Mouse (Mus musculus) heart, postnatal 0 days (tissue): Measurements from ENCODE around the gene Mapk9. TPM values are rescaled to one million over a fixed set of nuclear protein-coding genes. Genes with fewer than 3 reads are reported as not detected.

Experiments
- ATAC-seq: fragments of 200-750 bp; cut with Nextera tagmentation; 2 replicates; pipeline ENCODE4 v1.8.0; 2017; ENCODE audit warnings: low read depth, moderate number of reproducible peaks, moderate library complexity; ENCODE audit not compliant: insufficient read depth
- DNase-seq: peaks from one replicate; pipeline ENCODE4 v3.0.0-alpha.2; 2016; ENCODE audit warnings: low spot score
- H3K27ac ChIP-seq: fragments of 300-500 bp; sonication (generic); 2 replicates; pipeline ENCODE4 v1.5.1; 2014; ENCODE audit warnings: low read depth, mild to moderate bottlenecking
- H3K27me3 ChIP-seq: fragments of 300-500 bp; sonication (generic); 2 replicates; pipeline ENCODE4 v1.6.1; 2014; ENCODE audit warnings: low read length, mixed read lengths; ENCODE audit not compliant: control insufficient read depth, insufficient read depth
- H3K36me3 ChIP-seq: fragments of 300-500 bp; sonication (generic); replicated peaks from 2 replicates; pipeline ENCODE4 v1.6.1; 2014; ENCODE audit warnings: low read length, mixed read lengths; ENCODE audit not compliant: control insufficient read depth, insufficient read depth
- H3K4me1 ChIP-seq: fragments of 300-500 bp; sonication (generic); 2 replicates; pipeline ENCODE4 v1.6.1; 2014; ENCODE audit warnings: antibody characterized with exemption; ENCODE audit not compliant: control insufficient read depth, insufficient read depth
- H3K4me2 ChIP-seq: fragments of 300-500 bp; sonication (generic); 2 replicates; pipeline ENCODE4 v1.6.1; 2014; ENCODE audit warnings: low read depth, mild to moderate bottlenecking, low read length, moderate library complexity
- H3K4me3 ChIP-seq: fragments of 300-500 bp; sonication (generic); 2 replicates; pipeline ENCODE4 v1.5.1; 2014; ENCODE audit warnings: low read depth, low read length
- H3K9ac ChIP-seq: fragments of 300-500 bp; sonication (generic); replicated peaks from 2 replicates; pipeline ENCODE4 v1.6.1; 2014; ENCODE audit warnings: low read depth, low read length, mixed read lengths
- H3K9me3 ChIP-seq: fragments of 300-500 bp; sonication (generic); replicated peaks from 2 replicates; pipeline ENCODE4 v1.6.1; 2016; ENCODE audit warnings: low read length; ENCODE audit not compliant: control insufficient read depth
- CTCF ChIP-seq: IDR thresholded peaks from 2 replicates; pipeline ENCODE4 v1.5.1; 2016; ENCODE audit warnings: antibody characterized with exemption, control low read depth, low read depth
- EP300 ChIP-seq: IDR thresholded peaks from 2 replicates; pipeline ENCODE4 v1.6.1; 2016; ENCODE audit warnings: antibody characterized with exemption, low read depth
- WGBS: fragments of 180-500 bp; shearing (Covaris S2); extraction: QIAGEN DNeasy Blood & Tissue Kit; methylation state at CpG from one replicate; pipeline ENCODE4 v1.1.7; 2014; 5-methylcytosine and 5-hydroxymethylcytosine counted together
- polyA plus RNA-seq: library from polyadenylated mRNA; unstranded; fragments of >200 nt; fragmentation: Nextera tagmentation; extraction: Ambion mirVana; gene quantifications from 2 replicates; pipeline ENCODE4 v1.2.1, GENCODE M21; 2015
- total RNA-seq: library from RNA; depleted of rRNA; stranded (reverse); fragments of >200 nt; gene quantifications from 2 replicates; pipeline ENCODE4 v1.2.3, GENCODE M21; 2014; ENCODE audit warnings: low replicate concordance

Gene Mapk9
- total and polyA plus RNA-seq, 2 experiments from 2014 or later: 25.4 to 37.2 TPM

DNA sequence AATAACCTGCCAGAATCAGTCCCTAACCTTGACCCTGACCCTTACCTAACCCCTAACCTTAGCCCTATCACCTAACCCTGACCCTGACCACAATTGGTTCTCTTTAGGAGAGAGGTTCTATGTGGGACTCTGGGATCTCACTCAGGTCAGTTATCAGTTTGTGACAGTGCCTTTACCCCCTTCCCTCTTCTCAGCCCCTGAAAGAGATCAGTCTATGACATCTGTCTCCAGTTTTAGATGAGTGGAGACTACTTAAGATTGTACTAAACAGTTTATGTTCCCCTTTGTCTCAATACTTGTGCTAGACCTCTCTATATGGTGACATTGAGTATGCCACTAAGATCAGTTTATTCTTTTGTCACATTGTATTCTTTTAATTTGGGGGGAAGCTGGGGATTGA, 17.4 kb downstream of the Mapk9 start:
- no peak for TF ChIP-seq EP300
- no peak for TF ChIP-seq CTCF
- Histone ChIP-seq H3K36me3 (peaks cover 39% of the 10 kb centered on the region), H3K27me3 (no peaks in the 10 kb centered on the region), H3K4me3 (no peak overlapping the region), H3K27ac (no peak overlapping the region), H3K4me1 (no peaks in the 10 kb centered on the region), H3K9me3 (no peaks in the 10 kb centered on the region), H3K4me2 (no peak overlapping the region), H3K9ac (no peak overlapping the region)
- DNase-seq (no peak), ATAC-seq (no peak)

DNA sequence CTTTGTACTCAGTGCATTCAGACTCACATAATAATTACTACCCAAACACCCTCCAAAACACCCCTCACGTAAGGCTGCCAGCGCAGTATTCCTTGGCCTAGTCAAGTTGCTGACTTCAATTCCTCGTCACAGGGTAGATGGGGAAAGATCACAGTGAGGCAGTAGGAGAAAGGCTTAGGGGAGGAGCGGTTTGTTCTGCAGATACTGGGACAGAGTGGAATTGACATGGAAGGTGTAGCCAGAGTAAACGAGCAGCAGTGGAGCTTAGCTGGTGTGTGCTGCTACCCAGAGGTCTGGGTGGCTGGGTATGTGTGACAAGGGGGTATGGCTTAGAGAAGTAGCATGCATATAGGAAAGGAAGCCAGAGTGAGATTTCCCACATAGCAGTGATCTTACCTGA, 20.8 kb downstream of the Mapk9 start:
- Histone ChIP-seq H3K36me3 (peaks cover 59% of the 10 kb centered on the region), H3K4me2 (no peak overlapping the region), H3K27ac (no peak overlapping the region), H3K27me3 (no peaks in the 10 kb centered on the region), H3K4me1 (no peaks in the 10 kb centered on the region), H3K9ac (no peak overlapping the region), H3K4me3 (no peak overlapping the region), H3K9me3 (no peaks in the 10 kb centered on the region)
- ATAC-seq: no peak
- no peak for DNase-seq
- TF ChIP-seq EP300 (no peak), CTCF (no peak)
- 83% methylated on average over 5 of the region's 5 CpGs for WGBS

DNA sequence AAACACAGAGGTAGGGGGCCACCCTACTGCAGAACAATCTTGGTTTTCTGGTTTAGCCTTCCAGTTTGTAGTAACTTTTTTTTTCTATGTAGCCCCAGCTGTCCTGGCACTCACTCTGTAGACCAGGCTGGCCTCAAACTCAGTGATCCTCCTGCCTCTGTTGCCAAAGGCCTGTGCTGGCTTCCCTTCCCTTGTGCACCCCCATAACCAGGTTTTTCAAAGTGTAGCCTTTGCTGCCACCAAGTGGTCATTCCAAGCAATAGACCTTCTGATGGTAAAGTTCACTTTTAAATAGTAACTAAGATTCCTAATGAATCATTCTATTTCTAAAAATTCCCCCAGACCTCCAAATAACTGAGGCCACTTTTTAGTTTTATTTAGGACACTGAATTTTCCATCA, 23.2 kb downstream of the Mapk9 start:
- H3K9ac ChIP-seq: no peak overlapping the region
- H3K4me2 ChIP-seq: no peak overlapping the region
- H3K36me3 ChIP-seq: peaks cover 67% of the 10 kb centered on the region
- no peak overlapping the region for H3K27ac ChIP-seq
- ATAC-seq (peak; percentile 39; the same call in 1 of the 2 replicates), DNase-seq (peak; percentile 54)
- no peak overlapping the region for H3K4me3 ChIP-seq
- H3K9me3 ChIP-seq: no peaks in the 10 kb centered on the region
- no peaks in the 10 kb centered on the region for H3K4me1 ChIP-seq
- TF ChIP-seq EP300 (no peak), CTCF (peak; percentile 75)
- H3K27me3 ChIP-seq: no peaks in the 10 kb centered on the region

DNA sequence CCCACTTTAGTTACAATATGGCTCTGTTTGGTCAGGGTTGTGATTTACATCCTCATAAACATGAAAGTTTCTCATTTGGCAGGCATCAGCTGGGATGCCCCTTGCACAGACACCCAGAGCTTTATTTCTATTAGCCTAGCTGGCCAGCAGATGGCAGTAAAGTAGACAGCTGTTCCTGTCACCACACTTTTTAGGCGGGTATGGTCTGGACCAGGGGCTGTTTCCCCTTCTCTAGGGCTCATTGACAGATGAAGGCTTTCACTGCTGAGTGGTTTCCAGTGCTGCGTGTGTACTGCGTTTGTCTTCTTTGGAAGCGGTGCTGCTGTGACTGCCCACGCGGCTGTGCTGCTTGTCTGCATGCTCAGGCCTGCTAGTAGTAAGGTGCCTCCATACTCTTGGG, 25.4 kb downstream of the Mapk9 start:
- TF ChIP-seq CTCF: peak; percentile 60
- TF ChIP-seq EP300: no peak
- DNase-seq: peak; percentile 41
- Histone ChIP-seq H3K9ac (no peak overlapping the region), H3K27ac (no peak overlapping the region), H3K4me3 (no peak overlapping the region), H3K4me1 (peaks cover 8% of the 10 kb centered on the region; the same call in 1 of the 2 replicates), H3K36me3 (peaks cover 62% of the 10 kb centered on the region), H3K27me3 (no peaks in the 10 kb centered on the region), H3K4me2 (no peak overlapping the region), H3K9me3 (no peaks in the 10 kb centered on the region)
- 43% methylated on average over 6 of the region's 6 CpGs for WGBS
- ATAC-seq: no peak; the same call in 1 of the 2 replicates

DNA sequence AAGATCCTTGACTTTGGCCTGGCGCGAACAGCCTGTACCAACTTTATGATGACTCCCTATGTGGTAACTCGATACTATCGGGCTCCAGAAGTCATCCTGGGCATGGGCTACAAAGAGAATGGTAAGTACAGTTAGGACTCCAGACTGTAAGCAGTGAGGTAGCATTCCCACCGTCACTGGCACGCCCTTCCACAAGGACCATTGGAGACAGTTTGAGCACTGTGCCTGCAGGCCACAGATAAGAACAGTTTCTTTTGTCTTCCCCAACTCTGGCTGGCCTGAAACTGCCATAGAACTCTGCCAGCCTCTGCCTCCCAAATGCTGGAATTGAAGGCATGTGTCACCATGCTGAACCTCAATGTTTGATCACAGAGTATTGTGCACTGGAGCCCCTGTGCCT, 26.2 kb downstream of the Mapk9 start:
- no peak for TF ChIP-seq CTCF
- TF ChIP-seq EP300: no peak
- no peak for DNase-seq
- Histone ChIP-seq H3K4me3 (no peak overlapping the region), H3K27me3 (no peaks in the 10 kb centered on the region), H3K4me1 (peaks cover 16% of the 10 kb centered on the region), H3K4me2 (no peak overlapping the region), H3K9me3 (no peaks in the 10 kb centered on the region), H3K27ac (no peak overlapping the region), H3K36me3 (peaks cover 58% of the 10 kb centered on the region), H3K9ac (no peak overlapping the region)
- 84% methylated on average over 6 of the region's 6 CpGs for WGBS
- no peak for ATAC-seq

DNA sequence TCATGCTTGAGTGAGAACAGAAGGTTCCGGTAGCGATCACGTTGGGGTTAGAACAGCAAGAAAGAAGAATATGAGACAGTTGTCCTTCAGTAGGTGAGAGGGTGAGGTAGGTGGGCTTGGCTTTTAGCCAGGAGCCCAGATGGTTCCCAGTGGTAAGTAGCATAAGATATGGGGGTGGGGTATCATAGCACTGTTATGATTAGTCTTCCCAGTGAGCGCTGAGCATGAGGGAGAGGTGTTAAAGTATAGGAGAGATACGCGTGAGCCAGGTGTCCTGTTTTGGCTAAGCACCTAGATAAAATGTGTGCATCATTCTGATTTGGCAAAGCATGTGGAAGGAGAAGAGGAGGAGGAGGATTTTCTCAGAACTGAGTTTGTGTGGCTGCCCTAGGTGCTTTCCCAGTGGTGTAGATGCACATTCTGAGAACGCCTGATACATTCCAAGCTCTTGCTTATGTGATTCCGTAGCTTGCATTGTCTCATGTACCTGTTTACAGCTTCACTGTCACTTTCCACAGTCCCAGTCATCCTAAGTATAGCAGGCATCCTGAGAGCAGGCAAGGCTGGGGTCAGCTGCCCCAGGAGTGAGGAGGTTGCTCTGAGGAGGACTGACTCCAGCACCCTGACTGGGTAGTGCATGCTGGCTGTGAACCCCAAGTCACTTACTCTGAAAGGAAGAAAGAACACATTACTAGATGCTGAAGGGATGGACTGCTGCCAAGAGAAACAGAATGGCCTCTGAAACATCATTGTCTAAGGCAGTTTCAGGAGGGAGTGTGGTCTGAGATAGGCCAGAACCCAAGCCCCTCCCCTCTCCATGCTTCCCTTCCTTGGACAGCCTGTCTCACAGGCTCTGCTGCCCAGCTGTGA, 30.6 kb downstream of the Mapk9 start:
- DNase-seq: peak; percentile 84
- 55% methylated on average over 8 of the region's 8 CpGs for WGBS

More for the DNA sequence above, 30.6 kb downstream of the Mapk9 start:
- peak; percentile 80 for ATAC-seq
- H3K9ac ChIP-seq: no peak overlapping the region
- peaks cover 21% of the 10 kb centered on the region for H3K4me1 ChIP-seq
- H3K4me3 ChIP-seq: no peak overlapping the region
- H3K9me3 ChIP-seq: no peaks in the 10 kb centered on the region
- TF ChIP-seq EP300 (no peak), CTCF (no peak)
- H3K36me3 ChIP-seq: peaks cover 63% of the 10 kb centered on the region
- no peak overlapping the region for H3K4me2 ChIP-seq
- no peaks in the 10 kb centered on the region for H3K27me3 ChIP-seq
- H3K27ac ChIP-seq: peak overlapping the region; percentile 23; the same call in 1 of the 2 replicates
